Mouse (Mus musculus): Measurements from ENCODE around the gene Synpr. TPM values are rescaled to one million over a fixed set of nuclear protein-coding genes. Genes with fewer than 3 reads are reported as not detected.

Synpr gene
- polyA plus RNA-seq, 1 experiment from 2014 or later: 2.9 TPM

DNA sequence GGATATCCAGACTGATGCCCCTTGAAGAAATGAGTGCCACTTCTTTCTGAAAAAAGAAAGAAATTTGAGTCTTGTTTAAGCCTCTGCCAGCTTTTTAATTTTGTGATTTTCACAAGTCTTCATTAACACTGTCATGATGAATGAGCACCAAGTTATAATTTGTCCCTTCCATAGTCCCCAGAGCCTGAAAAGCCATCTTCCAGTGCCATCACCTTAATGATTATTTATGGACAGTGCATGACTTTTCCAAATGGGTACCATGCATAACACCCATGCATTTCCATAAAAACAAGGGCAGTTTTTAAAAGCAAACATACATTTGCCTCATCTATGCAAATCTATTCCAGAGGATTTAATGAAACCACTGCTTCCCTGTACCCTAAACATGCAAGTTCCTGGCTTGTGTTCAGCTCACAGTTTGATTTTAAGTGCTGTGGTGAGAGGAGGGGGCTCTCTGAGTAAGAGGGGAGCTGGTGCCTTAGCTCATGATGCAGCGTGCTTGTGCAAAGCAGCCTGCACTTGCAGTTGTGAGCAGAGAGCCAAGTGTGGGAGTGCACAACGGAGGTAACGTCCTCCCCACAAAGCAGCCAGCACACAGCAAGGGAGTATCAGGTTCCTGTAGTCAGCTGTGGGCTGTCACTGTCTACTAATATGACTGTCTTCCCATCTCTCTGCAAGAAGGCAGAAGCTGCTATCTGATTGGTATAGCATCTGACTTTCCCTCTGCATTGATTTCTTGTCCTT lies 169.1 kb downstream of the Synpr start:
- no peak overlapping the region for H3K4me3 ChIP-seq
- H3K36me3 ChIP-seq: no peaks in the 10 kb centered on the region
- no peak overlapping the region for H3K9ac ChIP-seq
- no peak for ATAC-seq (ENCODE audit: insufficient number of reproducible peaks, insufficient read depth, low FRiP score, low TSS enrichment, low read depth)
- no peak overlapping the region for H3K27ac ChIP-seq
- no peak overlapping the region for H3K4me2 ChIP-seq
- H3K4me1 ChIP-seq: 0 out of 2 replicates have a peak, but pooled peaks cover 3% of the 10 kb centered on the region
- no peaks in the 10 kb centered on the region for H3K27me3 ChIP-seq
- H3K9me3 ChIP-seq: no peaks in the 10 kb centered on the region
- WGBS: 18% methylated on average over 3 of the region's 3 CpGs

DNA sequence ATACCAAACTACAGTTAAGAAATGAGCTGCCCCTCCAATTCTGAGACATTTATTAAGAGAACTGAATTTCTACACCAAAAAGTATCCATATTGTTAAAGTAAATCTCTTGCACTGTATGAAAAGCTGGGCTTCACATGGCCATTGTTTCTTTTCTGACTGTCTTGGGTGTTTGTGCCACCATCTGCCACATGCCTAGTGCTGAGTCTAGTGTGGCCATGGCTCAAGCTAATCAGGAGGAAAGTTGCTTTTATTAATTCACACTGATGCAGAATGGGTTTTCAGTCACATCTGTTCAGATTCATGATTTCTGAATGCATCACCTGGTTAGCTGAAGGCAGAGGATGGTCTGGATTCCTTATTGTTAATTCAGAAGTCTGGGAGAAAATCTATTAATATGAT lies 170.4 kb downstream of the Synpr start:
- Histone ChIP-seq H3K4me2 (no peak overlapping the region), H3K9me3 (no peaks in the 10 kb centered on the region), H3K4me3 (no peak overlapping the region), H3K36me3 (no peaks in the 10 kb centered on the region), H3K9ac (no peak overlapping the region), H3K27me3 (no peaks in the 10 kb centered on the region), H3K27ac (no peak overlapping the region), H3K4me1 (0 out of 2 replicates have a peak, but pooled peaks cover 3% of the 10 kb centered on the region)
- ATAC-seq (ENCODE audit: insufficient number of reproducible peaks, insufficient read depth, low FRiP score, low TSS enrichment, low read depth): no peak

DNA sequence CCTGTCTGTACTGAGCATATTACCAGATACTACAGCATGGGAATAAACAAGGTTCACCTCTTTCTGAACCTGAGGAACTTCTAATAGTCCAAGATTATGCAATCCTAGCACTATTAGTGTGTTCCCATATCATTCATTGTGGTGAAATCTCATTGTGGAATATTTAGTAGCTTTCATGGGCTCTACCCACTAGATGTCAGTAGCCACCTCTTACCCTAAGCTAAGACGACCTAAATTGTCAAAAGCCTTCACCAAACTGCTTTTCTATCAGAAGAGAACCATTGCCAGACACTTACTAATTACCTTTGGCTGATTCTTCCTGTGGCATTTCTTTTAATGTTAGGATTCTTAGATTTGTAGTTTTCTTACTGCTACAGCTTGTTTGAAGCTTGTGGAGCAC lies 174.8 kb downstream of the Synpr start:
- Histone ChIP-seq H3K9ac (no peak overlapping the region), H3K27me3 (no peaks in the 10 kb centered on the region), H3K4me2 (no peak overlapping the region), H3K36me3 (no peaks in the 10 kb centered on the region), H3K4me1 (no peaks in the 10 kb centered on the region), H3K27ac (no peak overlapping the region), H3K9me3 (no peaks in the 10 kb centered on the region), H3K4me3 (no peak overlapping the region)
- no peak for ATAC-seq (ENCODE audit: insufficient number of reproducible peaks, insufficient read depth, low FRiP score, low TSS enrichment, low read depth)
- WGBS: 13% methylated on average over 1 of the region's 1 CpGs

DNA sequence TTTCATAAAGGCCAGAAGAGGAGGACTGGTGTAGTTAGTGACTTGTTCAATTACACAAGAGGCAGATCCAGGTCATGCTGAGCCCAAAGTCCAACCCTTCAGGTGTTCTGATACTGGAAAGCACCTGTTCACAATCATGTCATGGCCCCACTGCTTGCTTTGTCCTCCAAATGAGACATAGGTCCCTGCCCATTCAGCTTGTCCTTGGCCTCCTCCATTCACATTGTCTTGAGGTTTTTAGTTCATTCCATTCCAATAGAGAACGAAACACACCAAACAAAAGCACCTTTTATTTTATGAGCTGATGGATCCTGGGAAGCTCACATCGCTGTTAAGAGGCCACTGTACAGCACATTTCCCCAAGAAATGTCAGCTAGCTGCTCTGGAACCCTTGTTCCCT lies 184.6 kb downstream of the Synpr start:
- Histone ChIP-seq H3K4me1 (no peaks in the 10 kb centered on the region), H3K27me3 (no peaks in the 10 kb centered on the region), H3K27ac (no peak overlapping the region), H3K36me3 (no peaks in the 10 kb centered on the region), H3K4me2 (no peak overlapping the region), H3K4me3 (no peak overlapping the region), H3K9me3 (no peaks in the 10 kb centered on the region), H3K9ac (no peak overlapping the region)
- no peak for ATAC-seq (ENCODE audit: insufficient number of reproducible peaks, insufficient read depth, low FRiP score, low TSS enrichment, low read depth)
- WGBS: 75% methylated on average over 2 of the region's 2 CpGs

DNA sequence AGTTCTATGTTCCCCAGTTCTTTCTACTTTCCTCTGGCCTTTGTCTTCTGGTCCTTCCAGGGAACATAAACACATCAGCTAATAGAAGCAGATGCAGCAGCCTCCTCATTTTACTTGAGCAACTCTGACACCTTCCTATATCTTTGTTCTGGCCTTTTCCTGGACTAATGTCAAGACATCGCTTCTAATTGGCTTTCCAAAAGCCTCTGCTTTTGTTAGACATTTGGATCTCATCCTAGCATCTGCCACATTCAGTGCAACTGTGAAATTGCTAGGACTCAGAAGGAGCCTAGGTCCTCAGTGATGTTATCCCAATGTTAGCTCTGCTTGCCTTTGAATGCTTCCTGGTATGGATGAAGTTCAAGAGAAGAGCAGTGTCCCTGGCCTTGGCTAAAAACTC lies 193.2 kb downstream of the Synpr start:
- no peak for ATAC-seq (ENCODE audit: insufficient number of reproducible peaks, insufficient read depth, low FRiP score, low TSS enrichment, low read depth)
- Histone ChIP-seq H3K4me1 (no peaks in the 10 kb centered on the region), H3K9ac (no peak overlapping the region), H3K4me2 (no peak overlapping the region), H3K4me3 (no peak overlapping the region), H3K36me3 (no peaks in the 10 kb centered on the region), H3K27me3 (no peaks in the 10 kb centered on the region), H3K27ac (no peak overlapping the region), H3K9me3 (no peaks in the 10 kb centered on the region)
- WGBS: 79% methylated on average over 1 of the region's 1 CpGs

DNA sequence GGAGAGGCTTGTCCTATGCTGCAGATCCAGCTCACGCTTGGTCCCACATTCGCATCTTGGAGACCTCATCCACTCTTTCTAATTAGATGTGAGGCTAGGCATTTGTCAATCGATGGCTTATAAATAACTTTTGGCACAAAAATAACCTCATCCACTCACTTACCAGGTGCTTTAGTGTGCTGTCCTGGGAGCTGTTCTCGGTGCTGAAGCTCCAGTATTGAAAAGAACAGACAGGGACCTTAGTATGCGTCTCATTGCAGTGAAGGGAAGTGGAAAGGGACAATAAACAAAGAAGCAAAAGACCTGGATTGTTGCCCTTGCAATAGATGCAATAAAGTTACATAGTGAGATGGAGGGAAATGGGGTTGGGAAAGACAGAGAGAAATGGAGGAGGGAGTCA lies 220.8 kb downstream of the Synpr start:
- Histone ChIP-seq H3K4me2 (no peak overlapping the region), H3K4me3 (no peak overlapping the region), H3K27me3 (no peaks in the 10 kb centered on the region), H3K9ac (no peak overlapping the region), H3K4me1 (no peaks in the 10 kb centered on the region), H3K9me3 (no peaks in the 10 kb centered on the region), H3K36me3 (no peaks in the 10 kb centered on the region), H3K27ac (no peak overlapping the region)
- 61% methylated on average over 5 of the region's 5 CpGs for WGBS
- no peak for ATAC-seq (ENCODE audit: insufficient number of reproducible peaks, insufficient read depth, low FRiP score, low TSS enrichment, low read depth)

DNA sequence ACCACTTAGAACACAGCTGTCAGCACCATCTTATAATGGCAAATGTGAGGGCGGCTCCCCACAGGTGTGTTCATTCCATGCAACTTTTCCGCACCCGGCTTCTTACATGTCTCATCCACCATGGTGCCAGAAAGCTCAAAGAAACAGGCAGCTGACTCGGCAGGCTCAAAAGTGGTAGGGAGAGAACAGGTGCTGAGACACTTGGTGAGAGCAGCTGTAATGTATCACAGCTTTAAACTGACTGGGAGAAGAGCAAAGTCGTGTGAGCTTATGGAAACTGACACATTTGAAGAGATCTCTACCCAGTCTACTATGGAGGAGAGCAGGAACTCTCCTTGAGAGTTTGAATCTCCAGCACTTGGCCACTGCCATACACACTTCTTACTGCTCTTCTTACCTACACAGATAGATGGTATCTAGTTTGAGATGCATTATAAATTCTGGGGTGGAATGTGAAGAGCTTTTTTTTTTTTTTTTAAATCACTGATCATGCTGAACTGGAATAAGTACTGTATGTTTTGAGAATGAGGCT lies 234.1 kb downstream of the Synpr start:
- H3K27me3 ChIP-seq: no peaks in the 10 kb centered on the region
- no peak for ATAC-seq (ENCODE audit: insufficient number of reproducible peaks, insufficient read depth, low FRiP score, low TSS enrichment, low read depth)
- no peaks in the 10 kb centered on the region for H3K9me3 ChIP-seq
- no peaks in the 10 kb centered on the region for H3K4me1 ChIP-seq
- no peak overlapping the region for H3K4me2 ChIP-seq
- WGBS: 85% methylated on average over 5 of the region's 5 CpGs
- H3K36me3 ChIP-seq: no peaks in the 10 kb centered on the region
- no peak overlapping the region for H3K27ac ChIP-seq
- H3K4me3 ChIP-seq: no peak overlapping the region
- no peak overlapping the region for H3K9ac ChIP-seq

DNA sequence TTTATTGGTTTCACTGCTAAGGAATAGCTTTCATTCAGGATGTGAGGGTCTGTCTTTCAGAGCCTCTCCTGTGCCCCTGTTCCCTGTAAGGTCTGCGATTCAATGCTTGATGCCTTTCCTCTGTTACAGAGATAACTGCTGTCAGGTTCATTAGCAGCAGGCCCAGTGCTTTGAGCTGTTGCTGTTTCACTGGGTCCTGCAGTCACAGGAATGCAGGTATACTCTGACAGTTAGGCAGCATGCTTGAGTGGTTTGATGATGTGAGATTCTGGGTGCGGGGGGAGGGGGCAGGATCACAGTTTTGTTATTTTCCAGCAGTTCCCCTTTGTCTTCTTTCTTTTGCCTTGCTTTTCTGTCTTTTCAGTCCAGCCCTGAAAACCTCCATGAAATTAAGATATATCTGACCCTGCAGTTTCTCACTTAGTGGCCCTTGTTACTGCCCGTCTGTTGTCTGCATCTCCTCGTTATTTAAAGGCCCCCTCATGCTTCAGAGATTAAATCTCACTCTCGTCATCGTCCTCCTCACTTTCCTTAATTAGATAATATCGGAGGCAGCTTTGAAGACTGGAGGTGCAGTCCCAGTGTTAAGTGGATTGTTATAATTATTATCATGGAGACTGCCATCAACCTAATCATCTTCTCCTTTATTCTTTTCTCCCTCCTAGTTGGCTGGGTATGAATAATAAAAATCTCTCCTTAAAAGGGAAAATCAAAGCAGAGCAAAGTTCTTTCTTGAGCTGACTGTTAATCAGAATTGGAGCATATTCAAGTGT lies 234.8 kb downstream of the Synpr start:
- Histone ChIP-seq H3K27ac (no peak overlapping the region), H3K4me2 (no peak overlapping the region), H3K27me3 (no peaks in the 10 kb centered on the region), H3K4me1 (no peaks in the 10 kb centered on the region), H3K4me3 (no peak overlapping the region), H3K36me3 (no peaks in the 10 kb centered on the region), H3K9ac (no peak overlapping the region), H3K9me3 (no peaks in the 10 kb centered on the region)
- WGBS: 58% methylated on average over 7 of the region's 7 CpGs
- ATAC-seq (ENCODE audit: insufficient number of reproducible peaks, insufficient read depth, low FRiP score, low TSS enrichment, low read depth): no peak

DNA sequence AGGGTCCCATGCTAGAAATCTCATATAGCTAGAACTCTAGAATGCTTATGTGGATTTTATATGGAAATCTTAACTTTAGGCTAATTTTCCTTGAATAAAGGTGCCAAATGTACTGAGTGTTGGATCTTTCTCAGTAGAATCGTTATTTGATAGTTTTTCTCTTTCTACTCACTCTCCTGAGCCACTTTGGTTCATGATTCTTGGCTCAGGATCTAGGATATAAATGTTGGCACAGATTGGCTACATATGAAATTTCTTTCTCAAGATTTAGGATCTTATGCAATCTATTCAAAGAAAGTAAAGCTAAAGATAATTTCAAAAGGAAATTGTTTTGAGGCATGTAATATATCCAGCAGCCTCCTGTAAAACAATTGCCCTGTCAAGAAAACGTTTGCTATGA lies 263.2 kb downstream of the Synpr start:
- no peak for ATAC-seq (ENCODE audit: insufficient number of reproducible peaks, insufficient read depth, low FRiP score, low TSS enrichment, low read depth)
- 52% methylated on average over 2 of the region's 2 CpGs for WGBS
- Histone ChIP-seq H3K36me3 (no peaks in the 10 kb centered on the region), H3K9me3 (no peaks in the 10 kb centered on the region), H3K4me1 (no peaks in the 10 kb centered on the region), H3K4me3 (no peak overlapping the region), H3K9ac (no peak overlapping the region), H3K27ac (no peak overlapping the region), H3K4me2 (no peak overlapping the region), H3K27me3 (no peaks in the 10 kb centered on the region)

DNA sequence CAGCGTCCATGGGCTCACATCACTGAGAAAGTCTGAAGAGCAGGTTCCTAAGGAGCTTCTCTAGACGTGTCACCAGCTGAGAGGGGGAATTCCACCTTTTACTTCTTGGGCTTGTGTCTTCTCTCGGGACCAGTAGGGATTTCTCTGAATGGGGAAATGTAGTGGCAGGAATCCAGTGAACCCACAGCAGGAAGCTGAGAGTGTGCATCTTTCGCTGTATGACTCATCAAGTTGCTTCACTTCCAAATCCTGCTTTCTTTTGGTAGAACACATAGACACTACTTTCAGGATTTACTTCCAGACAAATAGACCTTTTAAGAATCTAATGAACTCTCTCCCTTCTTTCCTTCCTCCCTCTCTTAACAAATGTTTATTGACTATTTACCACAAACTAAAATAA lies 266.6 kb downstream of the Synpr start:
- Histone ChIP-seq H3K9ac (no peak overlapping the region), H3K9me3 (no peaks in the 10 kb centered on the region), H3K36me3 (no peaks in the 10 kb centered on the region), H3K4me1 (no peaks in the 10 kb centered on the region), H3K4me2 (no peak overlapping the region), H3K4me3 (no peak overlapping the region), H3K27me3 (no peaks in the 10 kb centered on the region), H3K27ac (no peak overlapping the region)
- ATAC-seq (ENCODE audit: insufficient number of reproducible peaks, insufficient read depth, low FRiP score, low TSS enrichment, low read depth): no peak
- WGBS: 77% methylated on average over 4 of the region's 4 CpGs

DNA sequence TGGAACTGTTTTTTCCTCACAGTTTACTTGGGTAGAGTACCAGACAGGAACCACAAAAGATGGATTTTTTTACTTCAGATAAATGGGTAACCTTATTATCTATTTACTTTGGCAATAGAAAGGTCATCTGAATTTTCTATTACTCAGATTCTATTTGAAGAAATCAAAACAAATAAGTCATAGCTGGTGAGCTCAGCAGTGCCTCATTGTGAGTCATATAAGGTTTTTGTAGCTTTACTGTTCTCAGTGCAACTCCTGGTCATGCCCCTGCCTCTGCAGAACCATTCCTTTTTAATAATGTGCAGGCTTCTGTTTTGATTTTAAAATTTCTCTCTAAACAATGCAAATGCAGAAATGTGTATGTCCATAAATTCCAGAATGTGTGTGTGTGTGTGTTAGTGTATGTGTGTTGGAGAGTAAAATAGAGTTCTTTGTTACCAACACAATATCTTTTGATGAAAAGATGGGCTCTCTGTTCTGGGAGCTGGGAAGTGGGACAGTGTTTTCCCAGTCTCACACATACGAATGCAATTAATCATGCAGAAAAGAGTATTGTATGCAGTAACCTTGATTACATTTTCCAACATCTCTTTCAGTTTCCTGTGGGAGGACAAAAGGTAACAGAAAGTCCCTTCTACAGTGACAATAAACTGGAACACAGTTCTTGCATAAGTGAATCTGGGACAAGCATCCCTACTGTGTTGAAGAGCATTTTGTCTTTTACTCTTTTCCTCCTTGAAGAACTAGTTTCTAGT lies 269.2 kb downstream of the Synpr start:
- Histone ChIP-seq H3K36me3 (no peaks in the 10 kb centered on the region), H3K4me1 (no peaks in the 10 kb centered on the region), H3K9ac (no peak overlapping the region), H3K9me3 (no peaks in the 10 kb centered on the region), H3K4me2 (no peak overlapping the region), H3K27me3 (no peaks in the 10 kb centered on the region), H3K4me3 (no peak overlapping the region), H3K27ac (no peak overlapping the region)
- 49% methylated on average over 1 of the region's 1 CpGs for WGBS
- ATAC-seq (ENCODE audit: insufficient number of reproducible peaks, insufficient read depth, low FRiP score, low TSS enrichment, low read depth): no peak
